Mouse (Mus musculus): ENCODE measurements at regions not wholly inside any gene's neighbourhood (a gene's known extent, or its start where the extent isn't known, plus 50 kb on each side); places are given as distances from the start of the nearest gene placed in this dataset.
"Not testable (repeated sequence)": the region's sequence is repeated elsewhere in the genome, so short reads cannot be mapped to it uniquely, and the experiment has no call there.

DNA sequence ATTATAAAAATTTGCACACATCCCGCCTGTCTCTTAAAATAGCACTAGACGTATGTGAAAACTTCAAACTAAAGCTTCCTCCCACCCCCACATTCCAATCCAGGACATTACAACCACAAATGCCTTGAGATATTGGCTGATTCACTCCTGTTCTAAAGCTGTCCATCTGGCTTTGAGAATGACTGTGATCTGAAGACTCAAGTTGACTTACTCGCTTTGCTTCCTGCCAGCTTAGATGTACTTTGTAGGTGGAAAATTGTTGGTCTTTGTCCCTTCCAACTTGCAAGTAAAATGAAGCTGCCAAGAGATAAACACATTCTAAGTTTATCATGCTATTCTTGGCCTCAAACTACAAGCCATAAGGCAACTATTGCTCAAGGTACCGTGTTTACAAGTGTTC, 779.7 kb downstream of the Cetn3 start:
- peak; percentile 6 for DNase-seq

- no peak for DNase-seq
Measured at GRCm38 (mm10) chr13:82570925-82571324, 788.0 kb downstream of the Cetn3 start.

GRCm38 (mm10) chr13:82577937-82578336, 795.1 kb downstream of the Cetn3 start:
- no peak for DNase-seq

GRCm38 (mm10) chr13:82586335-82586734, 803.5 kb downstream of the Cetn3 start:
- no peak for DNase-seq

DNA sequence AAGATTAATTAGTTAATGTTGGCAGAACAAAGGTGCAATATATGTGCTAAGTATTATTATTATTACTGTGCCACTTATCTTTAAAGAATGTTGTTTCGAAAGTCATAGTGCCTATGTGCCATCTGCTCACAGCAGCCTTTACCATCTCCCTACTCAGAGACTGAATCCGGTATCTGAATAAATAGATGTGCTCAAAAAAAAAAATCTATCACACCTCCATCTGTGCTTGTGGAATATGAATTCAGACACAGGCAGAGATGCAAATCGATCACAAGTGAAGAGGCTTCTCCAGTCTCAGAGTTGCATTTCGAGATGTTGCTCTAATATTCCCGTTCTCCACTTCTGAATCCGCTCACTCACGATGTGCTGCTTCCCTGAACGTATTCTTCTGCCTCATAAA, 811.0 kb downstream of the Cetn3 start:
- DNase-seq, result peak; percentile 3

- DNase-seq, result no peak
Measured at GRCm38 (mm10) chr13:82595566-82595965, 812.7 kb downstream of the Cetn3 start.

- not testable (repeated sequence) for DNase-seq
Measured at GRCm38 (mm10) chr13:82605868-82606267, 823.0 kb downstream of the Cetn3 start.

GRCm38 (mm10) chr13:82619005-82619653, 836.3 kb downstream of the Cetn3 start:
- no peak for DNase-seq

- no peak for DNase-seq
Measured at GRCm38 (mm10) chr13:82620036-82620435, 837.2 kb downstream of the Cetn3 start.

GRCm38 (mm10) chr13:82620749-82621148, 837.9 kb downstream of the Cetn3 start:
- DNase-seq, result no peak

- DNase-seq, result not testable (repeated sequence)
Measured at GRCm38 (mm10) chr13:82628727-82629126, 845.9 kb downstream of the Cetn3 start.
